Mouse (Mus musculus): ENCODE results near the gene Schip1.

GRCm38 (mm10) chr3:68434897-68435296 lies 370.3 kb downstream of the Schip1 start:
- no peak for TF ChIP-seq CTCF (IDR thresholded peaks at IDR 0.05; ENCODE audit: control insufficient read depth, insufficient read depth, insufficient replicate concordance, low read depth, low read length)
- TF ChIP-seq POLR2A (IDR thresholded peaks at IDR 0.05; ENCODE audit: control insufficient read depth, low read depth, low read length): no peak

Measured in testis, adult 2 months (tissue).